Mouse (Mus musculus) olfactory bulb, adult 2 months (tissue): ENCODE measurements around the gene Efcab9. TPM values are rescaled to one million over a fixed set of nuclear protein-coding genes. Genes with fewer than 3 reads are reported as not detected.

Source experiments
- H3K27ac ChIP-seq: fragments of 200-500 bp; 2 replicates; pipeline ENCODE4 v1.5.1; 2012; ENCODE audit warnings: low read depth, low read length; ENCODE audit not compliant: insufficient read depth
- H3K4me1 ChIP-seq: fragments of 200-500 bp; 2 replicates; pipeline ENCODE4 v1.6.1; 2012; ENCODE audit warnings: low read length; ENCODE audit not compliant: control insufficient read depth, insufficient read depth
- H3K4me3 ChIP-seq: fragments of 200-500 bp; 2 replicates; pipeline ENCODE4 v1.5.1; 2012; ENCODE audit warnings: mild to moderate bottlenecking, low read depth, low read length, moderate library complexity; ENCODE audit not compliant: insufficient read depth
- CTCF ChIP-seq: fragments of 200-500 bp; IDR thresholded peaks from 2 replicates; pipeline ENCODE4 v1.5.1; 2012; ENCODE audit warnings: low read depth, mild to moderate bottlenecking, low read length, moderate library complexity; ENCODE audit not compliant: insufficient read depth
- POLR2A ChIP-seq: fragments of 200-500 bp; IDR thresholded peaks from 2 replicates; pipeline ENCODE4 v1.6.1; 2012; ENCODE audit warnings: mild to moderate bottlenecking, low read depth, low read length, moderate library complexity; ENCODE audit not compliant: insufficient read depth
- WGBS: fragments of 180-500 bp; shearing (Covaris S2); methylation state at CpG from one replicate; pipeline ENCODE4 v1.1.7; 2018; 5-methylcytosine and 5-hydroxymethylcytosine counted together
- polyA plus RNA-seq: library from polyadenylated mRNA; stranded (reverse); fragments of >200 nt; gene quantifications from 2 replicates; pipeline ENCODE4 v1.2.4, GENCODE M21; 2012; ENCODE audit warnings: low replicate concordance; ENCODE audit not compliant: missing spikeins, insufficient read depth, insufficient read length

Efcab9 gene
- polyA plus RNA-seq, 1 experiment: not detected

DNA sequence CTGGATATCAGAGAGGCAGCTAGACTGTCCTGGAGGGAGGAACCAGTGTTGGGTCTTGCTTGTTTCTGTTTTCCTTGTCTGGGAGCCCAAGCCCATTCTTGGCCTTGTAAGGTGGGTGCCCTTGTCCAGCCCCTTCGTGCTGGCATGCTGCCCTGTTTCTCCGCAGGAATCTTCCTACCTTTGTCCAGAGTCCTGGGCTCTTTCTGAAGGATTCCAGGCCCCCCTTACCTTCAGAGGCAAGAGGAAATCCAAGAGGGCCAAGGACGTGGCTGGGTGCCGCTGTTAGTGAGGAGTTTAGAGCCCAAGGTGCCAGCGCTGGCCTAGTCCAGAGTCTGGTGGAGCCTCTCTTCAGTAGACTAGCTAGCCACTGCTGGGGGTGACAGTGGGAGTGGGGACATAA lies 12.6 kb upstream of the Efcab9 start:
- TF ChIP-seq POLR2A (no peak), CTCF (no peak)
- 93% methylated on average over 5 of the region's 5 CpGs for WGBS
- H3K4me1 ChIP-seq: peaks cover 13% of the 10 kb centered on the region
- H3K27ac ChIP-seq: no peak overlapping the region
- H3K4me3 ChIP-seq: no peak overlapping the region

DNA sequence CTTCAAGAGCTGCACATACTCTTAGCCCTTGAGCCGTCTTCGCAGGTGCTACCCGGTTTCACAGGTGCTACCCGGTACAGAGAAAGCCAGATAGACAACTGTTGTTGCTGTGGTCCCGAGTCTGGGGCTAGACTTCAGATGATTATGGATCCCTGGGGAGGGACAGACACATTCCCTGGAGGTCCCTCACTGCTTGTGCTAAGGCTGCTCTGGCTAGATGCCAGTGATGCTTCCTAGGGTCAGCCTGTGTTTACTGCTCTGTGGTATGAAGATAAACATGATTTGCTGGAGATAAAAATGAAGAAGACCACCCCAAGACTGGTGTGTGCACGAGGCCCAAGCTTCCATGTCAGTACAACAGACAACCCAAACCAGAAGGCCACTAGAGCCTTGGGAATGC lies 12.2 kb upstream of the Efcab9 start:
- 97% methylated on average over 6 of the region's 6 CpGs for WGBS
- TF ChIP-seq CTCF: no peak
- TF ChIP-seq POLR2A: no peak
- Histone ChIP-seq H3K27ac (no peak overlapping the region), H3K4me3 (no peak overlapping the region), H3K4me1 (peaks cover 10% of the 10 kb centered on the region)

DNA sequence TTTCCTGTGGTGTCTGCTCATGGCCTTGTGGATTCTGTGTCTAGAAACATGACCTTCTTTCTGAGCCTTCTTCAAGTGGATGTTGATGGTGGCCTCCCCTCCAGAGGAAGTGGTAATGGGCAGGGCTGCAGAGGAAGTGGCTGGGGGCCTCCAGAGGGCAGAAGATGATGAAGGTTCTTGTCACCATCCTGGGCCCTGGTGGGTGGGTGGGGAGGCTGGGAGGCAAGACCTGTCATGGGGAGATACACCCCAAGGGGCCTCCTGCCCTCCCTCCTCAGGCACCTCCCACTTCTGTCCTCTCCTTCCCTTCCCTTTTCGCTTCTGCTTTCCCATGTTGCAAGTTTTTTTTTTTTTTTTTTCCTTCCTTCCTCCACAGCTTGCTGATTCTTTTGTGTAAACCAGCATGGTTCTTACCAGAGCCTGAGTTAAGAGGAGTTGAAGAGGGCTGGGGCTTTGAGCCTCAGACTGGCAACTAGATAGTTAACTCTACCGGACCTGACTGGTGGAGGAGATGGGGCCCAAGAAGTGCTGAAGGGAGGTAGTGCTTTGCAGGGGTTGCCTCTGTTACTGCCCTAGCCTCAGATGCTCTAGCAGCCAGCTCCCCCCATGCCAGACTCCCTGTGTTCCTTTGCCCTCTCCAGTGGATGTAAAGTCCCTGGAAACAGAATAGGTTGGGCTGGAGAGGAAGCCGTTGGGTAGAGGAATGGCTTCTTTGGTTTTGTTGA lies 11.0 kb upstream of the Efcab9 start:
- no peak overlapping the region for H3K27ac ChIP-seq
- no peak overlapping the region for H3K4me3 ChIP-seq
- no peak for TF ChIP-seq POLR2A
- TF ChIP-seq CTCF: no peak
- 54% methylated on average over 3 of the region's 3 CpGs for WGBS
- H3K4me1 ChIP-seq: peaks cover 10% of the 10 kb centered on the region

DNA sequence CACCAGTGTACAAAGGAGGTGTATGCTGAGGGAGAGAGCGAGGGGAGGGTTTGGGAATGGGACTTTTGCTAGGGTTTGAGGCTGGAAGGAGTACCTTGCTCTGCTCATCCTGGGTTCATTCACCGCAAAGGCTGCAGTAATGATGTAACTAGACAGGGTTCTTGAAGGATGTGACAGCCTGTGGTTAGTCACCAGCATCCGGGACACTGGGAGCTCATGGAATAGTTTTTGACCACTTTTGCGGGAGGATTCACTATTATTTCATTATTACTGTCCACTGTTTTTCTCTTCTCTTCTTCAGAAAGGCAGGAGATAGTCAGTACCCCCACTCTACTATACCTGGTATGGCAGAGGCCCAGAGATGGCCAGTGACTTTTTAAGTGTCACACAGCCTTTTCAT lies 10.3 kb upstream of the Efcab9 start:
- TF ChIP-seq POLR2A: no peak
- TF ChIP-seq CTCF: no peak
- WGBS: 90% methylated on average over 4 of the region's 4 CpGs
- Histone ChIP-seq H3K4me3 (no peak overlapping the region), H3K27ac (no peak overlapping the region), H3K4me1 (peaks cover 6% of the 10 kb centered on the region)

DNA sequence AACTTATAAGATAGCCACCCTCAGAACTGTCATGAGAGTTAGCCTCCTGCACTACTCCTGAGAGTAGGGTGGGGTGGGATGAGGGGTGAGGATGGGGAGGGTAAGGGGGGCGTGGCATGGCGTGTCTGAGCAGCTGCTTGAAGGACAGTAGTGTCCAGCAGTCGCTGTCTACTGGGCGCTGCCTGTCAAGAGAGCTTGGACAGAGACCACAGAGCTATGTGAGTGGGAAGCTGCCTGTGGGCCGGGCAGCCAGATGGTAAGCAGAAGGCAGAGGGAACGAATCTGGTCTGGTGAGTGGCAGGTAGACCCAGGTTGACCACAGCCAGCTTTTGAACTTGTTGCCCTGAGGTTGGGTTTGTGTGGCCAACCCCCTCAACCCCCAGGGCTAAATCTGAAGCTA lies 8.6 kb upstream of the Efcab9 start:
- Histone ChIP-seq H3K4me1 (no peaks in the 10 kb centered on the region), H3K27ac (no peak overlapping the region), H3K4me3 (no peak overlapping the region)
- WGBS: 89% methylated on average over 6 of the region's 6 CpGs
- TF ChIP-seq CTCF (no peak), POLR2A (no peak)

DNA sequence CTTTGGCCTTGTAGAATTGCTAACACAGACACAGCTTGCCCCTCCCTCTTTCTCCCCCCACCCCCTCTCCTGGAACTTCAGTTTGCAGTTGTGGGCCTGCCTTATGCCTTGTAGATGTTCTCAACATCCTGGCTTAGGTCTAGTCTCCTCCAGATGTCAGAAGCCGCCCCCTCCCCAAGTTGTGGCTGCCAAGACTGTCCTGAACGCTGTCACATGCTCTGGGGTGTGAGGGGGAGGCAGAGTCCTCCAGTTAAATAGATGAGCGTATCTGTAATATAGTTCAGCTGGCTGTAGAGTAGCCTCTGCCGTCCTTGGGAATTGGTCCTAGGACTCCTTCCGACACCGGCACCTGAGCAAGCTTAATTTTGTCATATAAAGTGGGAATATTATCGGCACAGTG lies 7.8 kb upstream of the Efcab9 start:
- H3K27ac ChIP-seq: no peak overlapping the region
- WGBS: 89% methylated on average over 7 of the region's 7 CpGs
- TF ChIP-seq CTCF (no peak), POLR2A (no peak)
- no peak overlapping the region for H3K4me3 ChIP-seq
- no peaks in the 10 kb centered on the region for H3K4me1 ChIP-seq

DNA sequence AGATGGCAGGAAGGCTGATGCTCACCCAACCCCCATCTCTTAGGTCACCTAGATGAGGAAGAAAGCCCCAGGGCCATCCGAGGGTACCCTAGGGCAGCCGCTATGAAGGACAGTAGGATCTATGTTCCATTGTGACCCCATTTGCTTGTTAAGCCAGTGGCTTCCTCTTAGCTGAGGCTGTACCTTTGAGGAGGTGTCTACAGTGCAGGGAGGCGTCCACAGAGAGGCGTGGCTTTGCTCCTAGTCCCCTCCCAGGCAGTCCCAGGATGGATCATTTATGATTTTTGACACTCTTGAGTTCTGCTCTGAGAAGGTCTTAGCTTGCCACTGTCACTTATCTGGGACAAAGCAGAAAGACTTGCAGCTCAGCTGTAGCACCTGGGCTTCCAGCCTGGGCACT lies 7.0 kb upstream of the Efcab9 start:
- TF ChIP-seq POLR2A: no peak
- no peak for TF ChIP-seq CTCF

DNA sequence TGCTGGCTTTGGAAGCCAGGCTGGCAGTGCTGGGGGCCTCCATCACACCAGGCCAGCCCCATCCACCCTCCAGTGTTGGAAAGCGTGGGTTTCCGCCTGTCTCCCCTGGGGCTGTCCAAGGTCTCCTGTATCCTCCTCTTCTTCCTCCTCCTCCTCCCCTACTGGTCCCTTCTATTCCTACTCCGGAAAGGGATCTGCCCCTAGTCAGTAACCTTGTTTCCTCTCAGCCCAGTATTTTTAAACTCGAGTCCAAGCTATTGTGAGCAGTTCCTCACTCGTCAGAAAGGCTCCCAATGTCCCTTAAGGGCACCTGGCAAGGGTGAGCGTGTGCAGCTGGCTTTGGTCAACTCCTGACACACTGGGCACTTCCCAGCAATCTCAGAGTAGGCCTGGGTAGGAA lies 6.6 kb upstream of the Efcab9 start:
- WGBS: 78% methylated on average over 6 of the region's 6 CpGs
- Histone ChIP-seq H3K27ac (no peak overlapping the region), H3K4me3 (no peak overlapping the region), H3K4me1 (peaks cover 10% of the 10 kb centered on the region)
- TF ChIP-seq POLR2A: no peak
- no peak for TF ChIP-seq CTCF

More for the DNA sequence above, 7.0 kb upstream of the Efcab9 start:
- H3K4me1 ChIP-seq: peaks cover 6% of the 10 kb centered on the region
- H3K27ac ChIP-seq: no peak overlapping the region
- WGBS: 94% methylated on average over 4 of the region's 4 CpGs
- no peak overlapping the region for H3K4me3 ChIP-seq

DNA sequence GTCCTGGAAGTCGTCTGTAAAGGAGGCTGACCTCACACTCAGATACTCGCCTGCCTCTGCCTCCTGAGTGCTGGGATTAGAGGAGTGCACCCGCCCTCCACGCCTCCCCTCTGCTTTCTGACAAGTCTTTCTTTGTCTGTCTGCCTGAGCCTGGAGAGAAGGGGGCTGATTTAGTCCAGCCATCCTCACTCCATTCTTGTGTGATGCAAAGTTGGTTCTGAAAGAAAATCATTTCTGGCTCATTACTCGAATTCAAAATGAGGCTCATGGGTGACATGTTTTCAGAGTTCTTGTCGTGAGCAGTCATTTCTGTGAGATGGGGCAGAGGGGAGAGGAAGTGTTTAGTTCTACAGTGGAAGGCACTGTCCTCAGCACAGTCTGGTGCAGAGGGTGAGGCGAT lies 5.1 kb upstream of the Efcab9 start:
- peaks cover 13% of the 10 kb centered on the region for H3K4me1 ChIP-seq
- 55% methylated on average over 7 of the region's 7 CpGs for WGBS
- no peak overlapping the region for H3K27ac ChIP-seq
- no peak for TF ChIP-seq POLR2A
- TF ChIP-seq CTCF: no peak
- H3K4me3 ChIP-seq: no peak overlapping the region
